Mouse (Mus musculus) naive thymus-derived CD4-positive, alpha-beta T cell, adult 2 months (primary cell): ENCODE data around the gene Mindy1.

ENCODE experiments used
- DNase-seq: peaks from one replicate; pipeline ENCODE4 v3.0.0-alpha.2; 2011; ENCODE audit warnings: low read depth

Gene Mindy1

DNA sequence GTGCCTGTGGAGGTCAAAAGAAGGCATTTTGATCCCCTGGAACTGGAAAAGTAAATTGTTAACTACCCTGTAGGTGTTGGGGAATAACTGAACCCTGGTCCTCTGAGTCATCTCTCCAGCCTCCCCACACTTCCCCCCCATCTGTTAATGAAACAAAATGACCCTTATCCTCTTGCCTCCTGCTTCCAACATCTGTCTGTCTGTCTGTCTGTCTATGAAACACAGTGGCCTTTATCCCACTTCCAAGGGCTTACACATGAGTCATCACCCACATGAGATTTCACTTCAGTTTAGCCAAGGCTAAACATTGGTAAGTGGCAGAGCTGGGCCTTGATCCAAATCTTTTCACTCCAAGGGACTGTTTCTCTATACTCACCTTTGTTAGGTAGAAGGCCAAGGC lies 13.3 kb upstream of the Mindy1 start:
- no peak for DNase-seq

GRCm38 (mm10) chr3:95269789-95270188 lies 11.4 kb upstream of the Mindy1 start:
- no peak for DNase-seq

GRCm38 (mm10) chr3:95270766-95271364 lies 10.3 kb upstream of the Mindy1 start:
- DNase-seq, result no peak

GRCm38 (mm10) chr3:95273471-95273870 lies 7.7 kb upstream of the Mindy1 start:
- no peak for DNase-seq

DNA sequence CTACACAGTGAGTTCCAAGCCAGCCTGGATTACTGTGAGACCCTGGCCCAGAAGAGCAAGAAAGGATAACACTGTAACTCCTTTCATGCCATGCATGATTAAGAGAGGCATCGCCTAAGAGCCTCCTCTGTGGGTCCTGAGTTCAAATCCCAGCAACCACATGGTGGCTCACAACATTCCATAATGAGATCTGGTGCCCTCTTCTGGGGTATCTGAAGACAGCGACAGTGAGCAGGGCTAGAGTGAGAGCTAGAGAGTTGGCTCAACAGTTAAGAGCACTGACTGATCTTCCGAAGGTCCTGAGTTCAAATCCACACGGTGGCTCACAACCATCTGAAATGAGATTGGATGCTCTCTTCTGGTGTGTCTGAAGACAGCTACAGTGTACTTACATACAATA lies 6.7 kb upstream of the Mindy1 start:
- no peak for DNase-seq

- no peak for DNase-seq
These were observed 6.0 kb upstream of the Mindy1 start for GRCm38 (mm10) chr3:95275161-95275560.

DNA sequence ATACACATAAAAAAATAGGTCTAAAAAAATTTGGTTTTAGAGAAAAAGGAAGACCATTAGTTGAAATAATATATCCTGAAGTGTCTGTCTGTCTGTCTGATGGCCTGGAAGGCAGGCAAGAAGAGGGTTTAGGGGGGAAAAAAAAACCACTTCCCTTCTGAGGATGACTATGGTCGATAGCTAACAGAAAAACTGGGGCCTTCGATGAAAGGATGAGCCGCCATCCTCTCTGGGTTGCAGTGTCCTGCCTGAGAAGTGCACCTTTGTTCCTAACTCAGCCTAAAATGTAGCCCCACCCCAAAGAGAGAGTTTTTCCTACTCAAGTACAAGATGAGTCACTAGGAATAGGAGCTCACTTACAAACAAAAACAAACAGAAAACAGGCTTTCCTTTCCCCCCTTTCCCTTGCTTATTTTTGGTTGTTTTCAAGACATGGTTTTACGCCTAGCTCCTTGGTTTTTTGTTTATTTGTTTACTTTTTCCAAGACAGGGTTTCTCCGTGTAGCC lies 4.7 kb upstream of the Mindy1 start:
- no peak for DNase-seq

DNA sequence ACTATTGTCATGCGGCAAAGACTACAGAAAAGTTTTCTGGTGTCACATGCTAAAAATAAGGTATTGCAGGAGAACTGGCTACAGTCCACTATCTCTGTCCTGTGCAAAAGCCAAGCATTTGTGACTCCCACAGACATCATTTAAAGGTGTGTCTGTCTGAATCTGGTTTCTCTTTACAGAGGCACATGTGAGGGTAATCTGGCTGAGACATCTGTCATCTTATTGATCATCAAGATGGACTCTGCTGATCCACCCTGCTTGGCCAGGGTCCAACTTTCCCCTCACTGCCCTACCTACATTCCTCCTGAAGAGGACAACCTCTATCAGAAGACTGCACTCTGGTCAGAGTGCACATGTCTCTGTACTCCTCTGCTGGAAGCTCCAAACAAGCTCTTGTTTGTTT lies 4.0 kb upstream of the Mindy1 start:
- no peak for DNase-seq

DNA sequence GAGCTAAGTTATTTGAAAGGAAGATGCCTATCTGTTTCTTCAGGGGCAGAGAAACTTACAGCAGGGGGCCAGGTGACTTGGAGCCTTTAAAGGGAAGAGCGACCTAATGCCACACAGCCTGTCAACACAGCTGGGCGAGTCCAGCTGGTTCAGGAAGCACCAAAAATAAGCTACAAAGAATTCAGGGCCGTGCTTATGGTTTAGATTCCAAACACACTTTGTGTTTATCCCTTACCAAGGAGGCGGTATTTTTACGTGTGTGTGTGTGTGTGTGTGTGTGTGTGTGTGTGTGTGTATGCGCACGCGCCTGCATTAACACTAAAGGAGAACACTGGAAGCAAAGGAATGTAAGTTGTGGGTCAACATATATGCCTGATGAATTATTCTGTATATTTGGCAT lies 398 bp upstream of the Mindy1 start:
- peak; percentile 65 for DNase-seq

DNA sequence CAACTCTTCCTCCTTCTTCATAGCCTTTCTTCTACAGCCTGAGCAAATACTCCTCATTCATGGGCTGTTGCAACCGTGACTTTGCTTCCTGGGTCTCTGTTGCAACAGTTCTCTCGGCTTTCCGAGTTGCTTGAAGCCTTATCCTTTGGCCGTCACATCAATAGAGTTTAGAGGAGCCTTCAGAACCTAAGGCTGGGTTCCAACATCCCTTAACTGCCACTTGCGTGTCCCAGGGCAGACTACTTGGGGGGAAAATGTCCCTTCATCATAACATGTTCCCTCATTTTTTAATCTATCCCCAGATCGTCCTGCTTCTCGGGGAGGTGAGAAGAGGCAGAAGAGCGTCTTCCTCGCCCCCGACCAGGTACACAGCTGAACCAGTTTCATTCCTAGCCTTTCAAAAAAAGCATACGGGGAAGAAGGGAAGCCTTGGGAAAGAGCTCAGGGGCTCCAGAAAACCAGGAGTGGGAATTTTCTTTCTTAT lies 1.3 kb downstream of the Mindy1 start:
- peak; percentile 66 for DNase-seq

DNA sequence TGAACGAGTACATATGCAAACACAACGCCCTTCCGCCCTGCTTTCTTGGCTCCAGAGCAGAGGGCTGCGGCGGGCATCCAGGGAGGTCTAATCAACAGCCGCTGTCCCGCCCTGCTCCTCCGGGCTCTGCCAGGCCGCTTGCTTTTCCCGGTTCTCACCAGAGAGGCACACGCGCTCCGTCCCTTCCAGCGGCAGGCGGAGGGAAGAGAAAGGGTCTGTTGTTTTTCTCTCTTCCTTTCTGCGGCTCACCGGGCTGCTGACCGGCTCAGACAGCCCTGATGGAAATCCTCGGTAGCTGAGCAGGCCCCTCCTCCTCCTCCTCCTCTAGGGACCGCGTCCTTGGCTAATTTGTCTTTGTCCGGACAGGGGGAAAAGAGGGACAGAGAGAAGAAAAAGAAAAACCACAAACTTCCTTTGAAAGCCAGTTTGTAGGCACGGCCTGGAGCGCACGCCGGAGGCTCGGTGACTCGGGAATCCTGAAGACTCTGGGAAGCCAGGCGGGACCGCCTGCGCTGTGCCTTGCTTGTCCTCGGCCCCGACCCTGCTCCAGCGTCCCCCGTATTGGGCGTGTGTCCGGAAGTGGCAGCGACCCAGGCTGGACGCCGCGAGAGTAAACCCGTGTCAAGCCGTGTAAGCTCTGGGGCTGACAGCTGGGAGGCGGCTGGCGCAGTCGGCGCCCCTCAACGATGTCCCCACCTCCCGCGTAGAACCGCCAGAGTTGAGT lies 1.9 kb downstream of the Mindy1 start:
- peak; percentile 48 for DNase-seq

GRCm38 (mm10) chr3:95283589-95283941 lies 2.4 kb downstream of the Mindy1 start:
- DNase-seq, result no peak

DNA sequence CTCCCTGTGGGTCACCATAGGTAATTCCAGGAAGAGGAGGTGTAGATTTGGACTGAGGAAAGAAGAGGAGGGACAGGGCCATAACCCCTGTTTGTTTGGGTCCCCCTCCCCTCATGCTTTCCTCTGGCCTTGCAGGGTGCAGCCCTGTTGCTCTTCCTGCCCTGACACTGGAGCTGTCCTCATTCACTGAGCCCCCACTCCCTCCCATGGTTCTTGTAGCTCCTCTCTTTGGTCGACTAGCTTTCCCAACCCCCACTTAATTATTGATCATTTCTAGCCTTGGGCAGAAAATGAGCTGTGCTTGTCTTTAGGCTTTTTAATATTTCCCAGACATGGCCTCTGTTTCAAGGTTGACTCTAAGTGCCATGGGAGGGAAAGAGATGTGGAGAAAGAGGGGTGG lies 2.9 kb downstream of the Mindy1 start:
- no peak for DNase-seq

DNA sequence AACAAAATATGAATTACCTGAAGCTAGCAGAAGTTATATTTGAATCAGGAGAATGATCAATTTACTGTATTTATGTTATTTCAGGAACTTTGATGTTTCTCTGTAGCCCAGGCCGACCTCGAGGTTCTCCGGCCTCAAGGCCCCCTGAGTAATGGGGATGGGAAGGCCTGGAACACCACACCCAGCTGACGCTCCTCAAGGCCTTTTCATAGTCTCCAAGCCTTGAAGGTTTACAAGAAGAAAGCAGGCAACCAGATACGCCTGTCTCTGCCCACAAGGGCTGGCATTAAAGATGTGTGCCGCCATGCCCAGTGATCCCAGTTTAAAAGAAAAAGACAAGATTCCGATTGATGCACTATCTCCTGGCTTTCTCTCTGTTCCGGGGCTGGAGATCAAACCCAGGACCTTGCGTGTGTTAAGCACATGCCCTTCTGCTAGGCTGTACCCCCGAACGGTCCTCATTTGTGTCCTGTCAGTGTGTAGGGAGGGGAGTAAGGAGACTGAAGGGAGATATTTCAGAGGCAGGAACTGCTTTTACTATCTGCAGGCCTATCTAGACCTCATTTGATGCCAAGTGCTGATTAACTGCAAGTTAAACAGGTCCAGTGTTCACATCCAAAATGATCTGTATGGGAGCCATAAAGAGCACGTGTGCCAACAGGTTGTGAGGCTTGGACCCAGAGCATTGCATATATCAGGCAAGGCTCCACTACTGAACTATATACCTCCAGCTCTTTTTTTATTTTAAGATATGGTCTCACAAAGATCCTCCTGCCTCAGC lies 3.5 kb downstream of the Mindy1 start:
- DNase-seq, result no peak

DNA sequence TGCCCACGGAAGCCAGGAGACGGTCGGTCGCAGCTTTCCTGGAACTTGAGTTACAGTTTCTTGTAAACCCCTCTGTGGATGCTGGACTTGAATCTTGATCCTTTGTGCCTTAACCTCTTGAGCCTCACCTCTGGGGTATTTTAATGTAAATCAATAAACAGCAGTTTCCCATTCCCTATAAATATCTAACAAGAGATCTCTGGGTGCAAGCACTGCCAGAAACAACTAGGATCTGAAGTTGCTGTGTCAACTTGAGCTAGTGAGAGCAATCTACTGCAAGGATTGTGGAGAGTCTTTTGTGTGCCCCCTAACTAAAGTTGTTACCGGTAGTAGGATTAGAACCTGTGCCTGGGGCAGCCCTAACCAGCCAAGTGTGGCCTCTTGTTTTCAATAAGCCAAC lies 4.2 kb downstream of the Mindy1 start:
- no peak for DNase-seq

DNA sequence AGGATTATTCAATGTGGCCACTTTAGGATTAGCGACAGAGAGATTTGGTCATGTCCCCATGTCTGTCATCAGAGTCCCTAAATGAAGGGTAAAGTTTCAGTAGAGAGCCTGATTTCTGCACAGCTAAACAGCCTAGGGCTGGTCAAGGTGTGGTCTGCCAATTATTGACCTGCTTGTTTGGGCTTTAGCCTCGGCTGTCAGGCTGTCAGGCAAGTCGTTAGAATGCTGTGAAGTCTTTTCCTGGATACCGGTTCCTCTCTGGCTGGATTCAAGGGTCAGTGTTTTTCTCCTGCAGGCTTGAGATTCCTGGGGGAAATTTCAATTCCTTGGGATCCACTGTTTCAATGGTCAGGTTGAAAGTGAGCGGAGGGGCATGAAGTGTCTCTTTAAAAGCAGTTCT lies 4.9 kb downstream of the Mindy1 start:
- DNase-seq, result no peak

GRCm38 (mm10) chr3:95286510-95286909 lies 5.4 kb downstream of the Mindy1 start:
- DNase-seq, result no peak

GRCm38 (mm10) chr3:95287541-95287940 lies 6.4 kb downstream of the Mindy1 start:
- no peak for DNase-seq

- no peak for DNase-seq
These were observed 8.3 kb downstream of the Mindy1 start for GRCm38 (mm10) chr3:95289419-95289818.

- DNase-seq, result no peak
These were observed 9.0 kb downstream of the Mindy1 start for GRCm38 (mm10) chr3:95290156-95290555.

DNA sequence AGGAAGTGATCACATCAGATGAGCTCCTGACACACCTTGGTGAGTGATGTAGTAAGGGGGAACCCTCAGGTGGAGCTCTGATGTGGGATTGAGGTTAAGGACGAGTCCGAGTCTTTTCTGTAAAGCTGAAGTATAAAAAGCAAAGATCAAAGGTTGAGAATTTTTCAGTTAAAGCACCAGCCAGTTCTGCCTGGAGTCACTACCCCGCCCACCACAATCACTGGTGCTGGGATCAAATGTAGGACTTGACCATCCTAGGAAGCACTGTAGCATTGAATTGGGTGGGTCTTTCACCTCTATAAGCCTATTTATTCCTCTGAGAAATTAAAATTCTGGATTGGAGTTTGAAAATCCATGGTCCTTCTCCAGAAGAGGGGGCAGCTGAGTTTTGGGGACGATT lies 9.9 kb downstream of the Mindy1 start:
- no peak for DNase-seq

DNA sequence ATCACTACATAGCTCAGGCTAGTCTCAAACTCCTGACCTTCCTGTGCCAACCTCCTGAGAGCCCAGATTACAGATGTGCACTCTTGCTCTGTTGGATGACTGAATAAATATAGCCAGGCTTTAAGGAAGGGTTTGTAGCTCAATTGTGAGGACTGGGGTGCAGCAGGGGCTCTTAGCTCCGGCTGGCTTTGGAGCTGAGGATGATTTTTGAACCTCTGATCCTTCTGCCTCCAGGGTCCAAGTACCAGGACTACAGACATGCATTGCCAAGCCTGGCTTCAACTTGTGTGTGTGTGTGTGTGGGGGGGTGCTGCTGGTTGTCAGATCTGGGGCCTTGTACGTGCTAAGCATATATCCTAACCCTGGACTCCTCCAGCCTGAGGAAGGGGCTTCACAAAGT lies 11.8 kb downstream of the Mindy1 start:
- DNase-seq, result no peak

GRCm38 (mm10) chr3:95293537-95293936 lies 12.4 kb downstream of the Mindy1 start:
- DNase-seq, result no peak
